Mouse (Mus musculus): ENCODE measurements around the gene Fcor. TPM values are rescaled to one million over a fixed set of nuclear protein-coding genes. Genes with fewer than 3 reads are reported as not detected.

Gene Fcor
- total RNA-seq (2012; rRNA removed) (0.59 TPM in 1 of 2 replicates, not detected in the other), polyA plus RNA-seq (2012; ENCODE audit: insufficient read depth in 1 of 2, insufficient read length in 2 of 2, low read depth in 1 of 2, low replicate concordance in 2 of 2, missing spikeins in 1 of 2) (under 1 TPM in 1 of 2 experiments, not detected in 1; 0.84 TPM)

DNA sequence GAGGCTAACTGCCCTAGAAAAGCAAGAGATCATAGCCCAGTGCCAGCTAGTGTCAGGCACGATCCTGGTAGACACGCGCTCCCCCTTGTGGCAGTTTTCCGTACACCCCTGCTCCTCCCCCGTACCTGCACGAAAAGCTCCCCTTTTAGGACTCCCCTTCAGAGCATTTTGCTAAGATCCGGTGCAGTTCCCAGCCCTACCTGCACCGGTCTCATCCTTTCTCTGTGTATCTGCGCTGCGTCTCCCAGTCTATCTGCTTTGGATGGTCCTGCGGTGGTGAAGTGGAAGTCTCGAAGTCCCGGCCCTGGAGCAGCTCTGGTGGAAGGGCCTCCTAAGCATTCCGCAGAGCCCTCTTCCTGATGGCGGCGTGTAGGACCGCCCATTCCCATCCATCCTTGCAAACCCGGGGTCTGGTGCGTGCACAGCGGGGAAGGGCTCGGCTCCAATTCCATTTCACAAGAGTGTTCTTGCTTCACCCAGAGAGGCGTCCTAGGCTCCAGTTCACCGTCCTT lies at the start of gene Fcor:
TSS of gene Fcor (minus strand) at position 383 of the 512 bp plus-strand sequence.
- 0 out of 4 replicates have a peak, but pooled peaks cover 0 to 1% of the 10 kb centered on the region in 2 experiments for H3K27me3 ChIP-seq (ENCODE audit: control insufficient read depth in 1 of 2, insufficient read depth in 2 of 2, low read length in 2 of 2)
- H3K4me3 ChIP-seq (ENCODE audit: control insufficient read depth in 1 of 2, insufficient read depth in 1 of 2, low read depth in 2 of 2, low read length in 2 of 2): peak within 1 kb of the TSS; percentile 57 to 60
- no peaks in the 10 kb centered on the region for H3K9me3 ChIP-seq (replicated peaks; ENCODE audit: insufficient read depth, low read length)
- DNase-seq (ENCODE audit: low read depth, low spot score): peak; percentile 81
- peaks cover 0 to 4% of the 10 kb centered on the region in 2 experiments; a peak in 2 of 4 replicates for H3K36me3 ChIP-seq (ENCODE audit: control insufficient read depth in 1 of 2, insufficient read depth in 2 of 2, low read length in 2 of 2)
- no peak within 1 kb of the TSS for H3K27ac ChIP-seq (ENCODE audit: control insufficient read depth, low read depth, low read length)
- H3K4me1 ChIP-seq (ENCODE audit: control insufficient read depth in 1 of 2, insufficient read depth in 2 of 2, low read length in 2 of 2): peaks cover 0 to 6% of the 10 kb centered on the region in 2 experiments; a peak in 2 of 4 replicates
- peaks cover 7% of the 10 kb centered on the region for H3K79me2 ChIP-seq (ENCODE audit: control insufficient read depth, insufficient read depth, low read length, poor library complexity)
- peak within 1 kb of the TSS; percentile 46 for H3K9ac ChIP-seq (ENCODE audit: control insufficient read depth, low read depth, low read length, poor library complexity, severe bottlenecking)
- no peak for TF ChIP-seq GATA1 (IDR thresholded peaks at IDR 0.05; ENCODE audit: low read depth, low read length)
- TF ChIP-seq MAX (IDR thresholded peaks at IDR 0.05; ENCODE audit: low read length): no peak
- no peak for TF ChIP-seq CHD2 (IDR thresholded peaks at IDR 0.05; ENCODE audit: low read length)
- no peak for TF ChIP-seq NELFE (IDR thresholded peaks at IDR 0.05; ENCODE audit: low read depth, low read length)
- TF ChIP-seq CHD1 (IDR thresholded peaks at IDR 0.05; ENCODE audit: low read depth, low read length): no peak
- TF ChIP-seq TAL1 (IDR thresholded peaks at IDR 0.05; ENCODE audit: low read length): no peak
- no peak for TF ChIP-seq TCF12 (IDR thresholded peaks at IDR 0.05; ENCODE audit: low read depth, low read length)
- no peak for TF ChIP-seq MAZ (IDR thresholded peaks at IDR 0.05; ENCODE audit: low read depth, low read length)
- peak; percentile 88 to 94 (median 92) for TF ChIP-seq CTCF (IDR thresholded peaks at IDR 0.05 in 2 of 3, conservative IDR thresholded peaks at IDR 0.05 in 1 of 3; ENCODE audit: control insufficient read depth in 1 of 3, insufficient read depth in 1 of 3, low read depth in 2 of 3, low read length in 3 of 3, poor library complexity in 1 of 3, severe bottlenecking in 1 of 3)
- no peak for TF ChIP-seq BHLHE40 (IDR thresholded peaks at IDR 0.05; ENCODE audit: borderline replicate concordance, low read depth, low read length)
- no peak for TF ChIP-seq ETS1 (IDR thresholded peaks at IDR 0.05; ENCODE audit: low read depth, low read length)
- TF ChIP-seq ZMIZ1 (IDR thresholded peaks at IDR 0.05; ENCODE audit: low read depth, low read length): no peak
- TF ChIP-seq MAFK (IDR thresholded peaks at IDR 0.05; ENCODE audit: borderline replicate concordance, low read depth, low read length): no peak
- no peak for TF ChIP-seq MEF2A (IDR thresholded peaks at IDR 0.05; ENCODE audit: extremely low read depth, insufficient replicate concordance, low read depth, low read length, poor library complexity, severe bottlenecking)
- no peak for TF ChIP-seq GABPA (IDR thresholded peaks at IDR 0.05; ENCODE audit: low read depth, low read length)
- no peak for TF ChIP-seq USF2 (IDR thresholded peaks at IDR 0.05; ENCODE audit: borderline replicate concordance in 1 of 2, insufficient read depth in 1 of 2, low read depth in 1 of 2, low read length in 2 of 2)
- peak; percentile 92 for TF ChIP-seq RAD21 (IDR thresholded peaks at IDR 0.05; ENCODE audit: low read depth, low read length)
- TF ChIP-seq NRF1 (IDR thresholded peaks at IDR 0.05; ENCODE audit: insufficient read depth, low read depth, low read length, poor library complexity, severe bottlenecking): no peak
- TF ChIP-seq EP300 (IDR thresholded peaks at IDR 0.05; ENCODE audit: low read depth in 1 of 2, low read length in 2 of 2): no peak
- TF ChIP-seq POLR2A (IDR thresholded peaks at IDR 0.05; ENCODE audit: control insufficient read depth in 1 of 2, insufficient read depth in 1 of 2, low read depth in 1 of 2, low read length in 2 of 2, poor library complexity in 1 of 2): no peak
- TF ChIP-seq MYC (IDR thresholded peaks at IDR 0.05; ENCODE audit: low read depth, low read length): no peak
- no peak for TF ChIP-seq RCOR1 (IDR thresholded peaks at IDR 0.05; ENCODE audit: low read depth, low read length)
- TF ChIP-seq JUND (IDR thresholded peaks at IDR 0.05; ENCODE audit: low read depth, low read length): no peak
- no peak for TF ChIP-seq MYB (IDR thresholded peaks at IDR 0.05; ENCODE audit: low read depth, low read length)
- TF ChIP-seq ZKSCAN1 (IDR thresholded peaks at IDR 0.05; ENCODE audit: low read depth, low read length): no peak
- no peak for TF ChIP-seq POLR2AphosphoS2 (IDR thresholded peaks at IDR 0.05; ENCODE audit: low read length)
- no peak for TF ChIP-seq KAT2A (conservative IDR thresholded peaks at IDR 0.05; ENCODE audit: low read depth, low read length)
- no peak for TF ChIP-seq E2F4 (IDR thresholded peaks at IDR 0.05; ENCODE audit: borderline replicate concordance, low read depth, low read length)
- no peak for TF ChIP-seq ELF1 (IDR thresholded peaks at IDR 0.05; ENCODE audit: low read depth, low read length)
- peak; percentile 83 for TF ChIP-seq ZC3H11A (IDR thresholded peaks at IDR 0.05; ENCODE audit: low read depth, low read length)
- TF ChIP-seq SMC3 (IDR thresholded peaks at IDR 0.05; ENCODE audit: low read depth, low read length): peak; percentile 94
- TF ChIP-seq HCFC1 (IDR thresholded peaks at IDR 0.05; ENCODE audit: low read depth, low read length): no peak
- TF ChIP-seq POLR2AphosphoS5 (IDR thresholded peaks at IDR 0.05; ENCODE audit: borderline replicate concordance, low read depth, low read length): no peak
- no peak for TF ChIP-seq UBTF (IDR thresholded peaks at IDR 0.05; ENCODE audit: borderline replicate concordance, insufficient read depth, low read depth, low read length)
- 0 out of 2 replicates have a peak, but pooled peaks have one; percentile 21 for TF ChIP-seq TBP (IDR thresholded peaks at IDR 0.05; ENCODE audit: low read depth, low read length)
- no peak for TF ChIP-seq MXI1 (IDR thresholded peaks at IDR 0.05; ENCODE audit: low read depth, low read length)
- no peak for TF ChIP-seq ZNF384 (IDR thresholded peaks at IDR 0.05; ENCODE audit: low read depth, low read length)
